Mouse (Mus musculus): ENCODE measurements at regions not wholly inside any gene's neighbourhood (a gene's known extent, or its start where the extent isn't known, plus 50 kb on each side); places are given as distances from the start of the nearest gene placed in this dataset.

- ATAC-seq (ENCODE audit: low FRiP score, low read depth) = no peak
- Histone ChIP-seq H3K36me3 (no peaks in the 10 kb centered on the region), H3K9ac (no peak overlapping the region), H3K27me3 (no peaks in the 10 kb centered on the region), H3K4me3 (no peak overlapping the region), H3K9me3 (no peaks in the 10 kb centered on the region), H3K4me1 (replicated peaks) (no peaks in the 10 kb centered on the region), H3K4me2 (no peak overlapping the region), H3K27ac (replicated peaks) (no peak overlapping the region)
- WGBS = 84% methylated on average over 2 of the region's 2 CpGs
Measured at GRCm38 (mm10) chr2:45800131-45800530, 682.9 kb upstream of the Zeb2 start.

- WGBS = 64% methylated on average over 3 of the region's 3 CpGs
- no peaks in the 10 kb centered on the region for H3K9me3 ChIP-seq
- H3K9ac ChIP-seq = no peak overlapping the region
- H3K27ac ChIP-seq (replicated peaks) = no peak overlapping the region
- H3K4me3 ChIP-seq = no peak overlapping the region
- no peak for ATAC-seq (ENCODE audit: low FRiP score, low read depth)
- H3K36me3 ChIP-seq = no peaks in the 10 kb centered on the region
- H3K4me1 ChIP-seq (replicated peaks) = no peaks in the 10 kb centered on the region
- H3K27me3 ChIP-seq = no peaks in the 10 kb centered on the region
- no peak overlapping the region for H3K4me2 ChIP-seq
Measured at GRCm38 (mm10) chr2:45793561-45793960, 676.4 kb upstream of the Zeb2 start.

- no peak overlapping the region for H3K27ac ChIP-seq (replicated peaks)
Measured at GRCm38 (mm10) chr2:45789739-45790138, 672.5 kb upstream of the Zeb2 start.

GRCm38 (mm10) chr2:45787732-45788390 is 670.7 kb upstream of the Zeb2 start:
- H3K4me1 ChIP-seq (replicated peaks) = no peaks in the 10 kb centered on the region; the same call in 1 of the 2 replicates
- ATAC-seq (ENCODE audit: low FRiP score, low read depth) = no peak
- no peaks in the 10 kb centered on the region for H3K9me3 ChIP-seq
- H3K4me3 ChIP-seq = no peak overlapping the region
- no peak overlapping the region for H3K4me2 ChIP-seq
- no peaks in the 10 kb centered on the region for H3K27me3 ChIP-seq
- no peaks in the 10 kb centered on the region for H3K36me3 ChIP-seq
- no peak overlapping the region for H3K27ac ChIP-seq (replicated peaks)
- no peak overlapping the region for H3K9ac ChIP-seq
- WGBS = 68% methylated on average over 16 of the region's 16 CpGs

More at GRCm38 (mm10) chr2:45789739-45790138, 672.5 kb upstream of the Zeb2 start:
- Histone ChIP-seq H3K4me2 (no peak overlapping the region), H3K9ac (no peak overlapping the region), H3K4me3 (no peak overlapping the region), H3K27me3 (no peaks in the 10 kb centered on the region), H3K4me1 (replicated peaks) (no peaks in the 10 kb centered on the region; the same call in 1 of the 2 replicates), H3K9me3 (no peaks in the 10 kb centered on the region), H3K36me3 (no peaks in the 10 kb centered on the region)
- peak; percentile 34; the same call in 1 of the 2 replicates for ATAC-seq (ENCODE audit: low FRiP score, low read depth)
- 15% methylated on average over 4 of the region's 4 CpGs for WGBS

- WGBS = 43% methylated on average over 6 of the region's 6 CpGs
- Histone ChIP-seq H3K36me3 (no peaks in the 10 kb centered on the region), H3K4me2 (no peak overlapping the region), H3K9ac (no peak overlapping the region), H3K4me3 (no peak overlapping the region), H3K27me3 (no peaks in the 10 kb centered on the region), H3K4me1 (replicated peaks) (no peaks in the 10 kb centered on the region; the same call in 1 of the 2 replicates), H3K9me3 (no peaks in the 10 kb centered on the region), H3K27ac (replicated peaks) (no peak overlapping the region)
- no peak for ATAC-seq (ENCODE audit: low FRiP score, low read depth)
Measured at GRCm38 (mm10) chr2:45786787-45787186, 669.6 kb upstream of the Zeb2 start.

- ATAC-seq (ENCODE audit: low FRiP score, low read depth) = no peak
- Histone ChIP-seq H3K27me3 (no peaks in the 10 kb centered on the region), H3K9ac (no peak overlapping the region), H3K27ac (replicated peaks) (no peak overlapping the region), H3K4me3 (no peak overlapping the region), H3K4me2 (no peak overlapping the region), H3K9me3 (no peaks in the 10 kb centered on the region), H3K4me1 (replicated peaks) (no peaks in the 10 kb centered on the region; the same call in 1 of the 2 replicates), H3K36me3 (no peaks in the 10 kb centered on the region)
- 66% methylated on average over 2 of the region's 2 CpGs for WGBS
Measured at GRCm38 (mm10) chr2:45785684-45786083, 668.5 kb upstream of the Zeb2 start.

- Histone ChIP-seq H3K4me1 (replicated peaks) (no peaks in the 10 kb centered on the region; the same call in 1 of the 2 replicates), H3K27ac (replicated peaks) (no peak overlapping the region), H3K4me3 (no peak overlapping the region), H3K9me3 (no peaks in the 10 kb centered on the region), H3K27me3 (no peaks in the 10 kb centered on the region), H3K4me2 (peak overlapping the region; percentile 26), H3K9ac (no peak overlapping the region), H3K36me3 (no peaks in the 10 kb centered on the region)
- ATAC-seq (ENCODE audit: low FRiP score, low read depth) = peak; percentile 68
- WGBS = 61% methylated on average over 9 of the region's 9 CpGs
Measured at GRCm38 (mm10) chr2:45783634-45784412, 666.6 kb upstream of the Zeb2 start.

GRCm38 (mm10) chr2:45777466-45777865 is 660.3 kb upstream of the Zeb2 start:
- H3K4me3 ChIP-seq = no peak overlapping the region
- H3K36me3 ChIP-seq = no peaks in the 10 kb centered on the region
- H3K9me3 ChIP-seq = no peaks in the 10 kb centered on the region
- H3K4me1 ChIP-seq (replicated peaks) = no peaks in the 10 kb centered on the region
- WGBS = 88% methylated on average over 7 of the region's 7 CpGs
- H3K27ac ChIP-seq (replicated peaks) = no peak overlapping the region
- ATAC-seq (ENCODE audit: low FRiP score, low read depth) = no peak
- H3K27me3 ChIP-seq = no peaks in the 10 kb centered on the region
- no peak overlapping the region for H3K9ac ChIP-seq
- no peak overlapping the region for H3K4me2 ChIP-seq

GRCm38 (mm10) chr2:45776485-45777135 is 659.4 kb upstream of the Zeb2 start:
- Histone ChIP-seq H3K4me1 (replicated peaks) (no peaks in the 10 kb centered on the region), H3K9ac (no peak overlapping the region), H3K4me2 (peak overlapping the region; percentile 31), H3K27me3 (no peaks in the 10 kb centered on the region), H3K36me3 (no peaks in the 10 kb centered on the region), H3K4me3 (no peak overlapping the region), H3K27ac (replicated peaks) (no peak overlapping the region), H3K9me3 (no peaks in the 10 kb centered on the region)
- no peak for ATAC-seq (ENCODE audit: low FRiP score, low read depth)
- 30% methylated on average over 17 of the region's 17 CpGs for WGBS

- WGBS = 79% methylated on average over 4 of the region's 4 CpGs
- Histone ChIP-seq H3K4me2 (no peak overlapping the region), H3K27ac (replicated peaks) (no peak overlapping the region), H3K9ac (no peak overlapping the region), H3K27me3 (no peaks in the 10 kb centered on the region), H3K4me1 (replicated peaks) (no peaks in the 10 kb centered on the region), H3K9me3 (no peaks in the 10 kb centered on the region), H3K36me3 (no peaks in the 10 kb centered on the region), H3K4me3 (no peak overlapping the region)
- ATAC-seq (ENCODE audit: low FRiP score, low read depth) = no peak
Measured at GRCm38 (mm10) chr2:45775691-45776090, 658.5 kb upstream of the Zeb2 start.

- Histone ChIP-seq H3K4me3 (no peak overlapping the region), H3K27ac (replicated peaks) (no peak overlapping the region), H3K27me3 (no peaks in the 10 kb centered on the region), H3K9ac (no peak overlapping the region), H3K36me3 (no peaks in the 10 kb centered on the region), H3K9me3 (no peaks in the 10 kb centered on the region), H3K4me2 (no peak overlapping the region), H3K4me1 (replicated peaks) (no peaks in the 10 kb centered on the region)
- WGBS = 85% methylated on average over 3 of the region's 3 CpGs
- no peak for ATAC-seq (ENCODE audit: low FRiP score, low read depth)
Measured at GRCm38 (mm10) chr2:45774416-45774815, 657.2 kb upstream of the Zeb2 start.

GRCm38 (mm10) chr2:45757176-45757575 is 640.0 kb upstream of the Zeb2 start:
- no peak for ATAC-seq (ENCODE audit: low FRiP score, low read depth)
- Histone ChIP-seq H3K9ac (no peak overlapping the region), H3K36me3 (no peaks in the 10 kb centered on the region), H3K27ac (replicated peaks) (no peak overlapping the region), H3K4me2 (no peak overlapping the region), H3K27me3 (no peaks in the 10 kb centered on the region), H3K9me3 (no peaks in the 10 kb centered on the region), H3K4me3 (no peak overlapping the region), H3K4me1 (replicated peaks) (no peaks in the 10 kb centered on the region)
- WGBS = 81% methylated on average over 1 of the region's 1 CpGs

Measured in hindbrain, embryonic 15.5 days (tissue).